Mouse (Mus musculus) bone marrow, adult 2 months (tissue): ENCODE data around the gene Map2k6.

Experiments used
- CTCF ChIP-seq: fragments of 200-500 bp; IDR thresholded peaks from 2 replicates; pipeline ENCODE4 v1.5.1; 2011; ENCODE audit warnings: low read length, control low read depth; ENCODE audit not compliant: control insufficient read depth, insufficient read depth
- POLR2A ChIP-seq: fragments of 200-500 bp; IDR thresholded peaks from 2 replicates; pipeline ENCODE4 v1.6.1; 2011; ENCODE audit warnings: low read depth, mild to moderate bottlenecking, control low read depth, low read length, borderline replicate concordance; ENCODE audit not compliant: control insufficient read depth

GRCm38 (mm10) chr11:110435839-110436556 is 37.1 kb downstream of the Map2k6 start:
- TF ChIP-seq CTCF = no peak
- TF ChIP-seq POLR2A = no peak
